Mouse (Mus musculus): ENCODE measurements around the gene Ap4b1. TPM values are rescaled to one million over a fixed set of nuclear protein-coding genes. Genes with fewer than 3 reads are reported as not detected.
A peak's percentile ranks its signal among the peaks of the same experiment; 100 is the strongest.
"Not testable (repeated sequence)": the region's sequence is repeated elsewhere in the genome, so short reads cannot be mapped to it uniquely, and the experiment has no call there.

Gene Ap4b1
- polyA plus RNA-seq, 1 experiment = 14.7 TPM

DNA sequence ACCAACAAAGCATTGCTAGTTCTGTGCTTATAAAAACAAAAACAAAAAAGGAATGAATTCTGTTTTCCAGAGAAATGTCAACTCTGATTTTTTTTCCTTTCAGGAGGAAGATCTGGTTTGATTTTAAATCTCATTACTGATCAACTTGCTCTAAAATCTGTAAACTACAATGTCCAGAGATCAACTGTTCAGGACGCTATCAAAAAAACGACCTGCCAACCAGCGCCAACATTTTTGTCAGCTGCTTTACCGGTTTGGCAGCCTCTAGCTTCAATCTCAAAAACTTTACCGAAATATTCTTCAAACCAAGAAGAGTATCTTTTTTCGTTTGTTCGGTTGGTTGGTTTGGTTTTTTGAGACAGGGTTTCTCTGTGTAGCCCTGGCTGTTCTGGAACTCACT is 20.2 kb upstream of the Ap4b1 start:
- Histone ChIP-seq H3K27ac (ENCODE audit: insufficient read depth, low read length) (peak overlapping the region; percentile 71), H3K4me1 (ENCODE audit: control insufficient read depth, insufficient read depth, insufficient read length) (peaks cover 28% of the 10 kb centered on the region), H3K36me3 (ENCODE audit: control insufficient read depth, insufficient read depth, low read length) (no peaks in the 10 kb centered on the region; the same call in 1 of the 2 replicates), H3K27me3 (ENCODE audit: control insufficient read depth, insufficient read depth, low read length) (no peaks in the 10 kb centered on the region), H3K4me3 (ENCODE audit: extremely low read depth, insufficient read depth, insufficient read length) (peak overlapping the region; percentile 31; the same call in 1 of the 2 replicates)
- WGBS = 54% methylated on average over 7 of the region's 7 CpGs
- DNase-seq (ENCODE audit: low read depth in 1 of 2, low spot score in 2 of 2) = no peak
- TF ChIP-seq POLR2A (IDR thresholded peaks at IDR 0.05; ENCODE audit: low read depth, low read length) = no peak

DNA sequence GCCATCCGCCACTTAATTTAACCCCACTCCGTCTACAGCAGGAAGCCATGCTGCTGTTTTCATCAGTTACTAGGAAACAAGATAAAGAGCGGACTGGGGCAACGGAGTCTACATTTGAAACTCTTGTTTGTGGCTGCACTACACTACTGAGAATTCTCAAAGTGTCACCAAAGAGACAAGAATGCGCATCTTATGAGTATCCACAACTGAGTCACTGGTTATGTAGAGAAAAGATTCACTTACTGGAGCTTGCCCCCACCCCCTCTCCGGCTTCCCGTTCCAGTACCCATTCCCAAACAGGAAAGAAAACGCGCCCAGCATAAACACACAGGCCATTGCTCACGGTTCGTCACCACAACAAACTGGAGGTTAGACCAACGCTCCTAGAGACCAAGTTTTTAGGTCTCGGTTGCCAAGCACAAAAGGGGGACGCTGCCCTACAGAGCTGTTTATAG is 19.4 kb upstream of the Ap4b1 start:
- 1% methylated on average over 14 of the region's 14 CpGs for WGBS
- Histone ChIP-seq H3K36me3 (ENCODE audit: control insufficient read depth, insufficient read depth, low read length) (no peaks in the 10 kb centered on the region; the same call in 1 of the 2 replicates), H3K4me1 (ENCODE audit: control insufficient read depth, insufficient read depth, insufficient read length) (peaks cover 24% of the 10 kb centered on the region), H3K27ac (ENCODE audit: insufficient read depth, low read length) (peak overlapping the region; percentile 97), H3K27me3 (ENCODE audit: control insufficient read depth, insufficient read depth, low read length) (no peaks in the 10 kb centered on the region), H3K4me3 (ENCODE audit: extremely low read depth, insufficient read depth, insufficient read length) (peak overlapping the region; percentile 98)
- TF ChIP-seq POLR2A (IDR thresholded peaks at IDR 0.05; ENCODE audit: low read depth, low read length) (no peak), CTCF (IDR thresholded peaks at IDR 0.05; ENCODE audit: extremely low read depth, insufficient read depth, insufficient read length, insufficient replicate concordance) (no peak)
- DNase-seq (ENCODE audit: low read depth in 1 of 2, low spot score in 2 of 2) = no peak

DNA sequence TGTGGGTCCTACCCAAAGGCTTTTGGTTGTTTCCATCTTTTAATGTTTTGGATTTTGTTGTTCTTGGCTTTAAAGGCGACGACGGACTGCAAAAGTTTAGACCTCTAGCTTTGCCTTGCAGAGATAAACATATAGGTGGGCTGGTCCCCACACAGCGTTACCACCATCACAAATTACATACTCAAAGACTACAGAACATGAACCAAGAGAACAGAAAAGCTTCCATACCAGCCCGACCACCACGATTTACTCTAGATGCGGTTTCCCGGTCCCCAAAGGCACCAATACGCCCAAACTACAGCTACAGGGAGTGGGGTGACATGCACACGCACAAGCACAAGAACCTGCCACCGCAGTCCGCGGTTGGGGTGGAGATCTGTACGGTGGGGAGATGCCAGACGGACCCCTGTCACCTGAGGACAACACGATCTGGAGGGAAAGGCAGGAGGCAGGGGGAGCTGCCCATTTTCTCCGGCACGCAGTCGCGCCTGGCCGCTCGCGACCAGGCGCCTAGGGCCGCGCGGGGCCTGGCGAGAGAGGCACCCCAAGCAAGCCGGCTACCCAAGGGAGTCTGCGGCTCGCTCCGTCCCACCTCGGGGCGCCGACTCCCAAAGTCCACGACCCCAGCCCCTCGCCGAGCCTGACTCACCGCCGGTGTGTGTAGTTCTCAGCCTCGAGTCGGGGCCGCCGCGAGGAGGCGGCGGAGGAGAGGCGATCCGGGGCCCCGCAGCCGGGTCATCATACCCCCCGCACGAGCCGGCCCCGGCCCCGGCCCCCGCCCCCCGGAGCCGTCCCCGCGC is 18.8 kb upstream of the Ap4b1 start:
- WGBS = 1% methylated on average over 59 of the region's 61 CpGs
- TF ChIP-seq CTCF (IDR thresholded peaks at IDR 0.05; ENCODE audit: extremely low read depth, insufficient read depth, insufficient read length, insufficient replicate concordance) (no peak), POLR2A (IDR thresholded peaks at IDR 0.05; ENCODE audit: low read depth, low read length) (no peak)
- H3K4me1 ChIP-seq (ENCODE audit: control insufficient read depth, insufficient read depth, insufficient read length) = peaks cover 20% of the 10 kb centered on the region
- peak in 1 of 2 experiments; percentile 37 for DNase-seq (ENCODE audit: low read depth in 1 of 2, low spot score in 2 of 2)
- H3K27me3 ChIP-seq (ENCODE audit: control insufficient read depth, insufficient read depth, low read length) = no peaks in the 10 kb centered on the region
- H3K27ac ChIP-seq (ENCODE audit: insufficient read depth, low read length) = peak overlapping the region; percentile 97
- peak overlapping the region; percentile 98 for H3K4me3 ChIP-seq (ENCODE audit: extremely low read depth, insufficient read depth, insufficient read length)
- H3K36me3 ChIP-seq (ENCODE audit: control insufficient read depth, insufficient read depth, low read length) = no peaks in the 10 kb centered on the region; the same call in 1 of the 2 replicates

DNA sequence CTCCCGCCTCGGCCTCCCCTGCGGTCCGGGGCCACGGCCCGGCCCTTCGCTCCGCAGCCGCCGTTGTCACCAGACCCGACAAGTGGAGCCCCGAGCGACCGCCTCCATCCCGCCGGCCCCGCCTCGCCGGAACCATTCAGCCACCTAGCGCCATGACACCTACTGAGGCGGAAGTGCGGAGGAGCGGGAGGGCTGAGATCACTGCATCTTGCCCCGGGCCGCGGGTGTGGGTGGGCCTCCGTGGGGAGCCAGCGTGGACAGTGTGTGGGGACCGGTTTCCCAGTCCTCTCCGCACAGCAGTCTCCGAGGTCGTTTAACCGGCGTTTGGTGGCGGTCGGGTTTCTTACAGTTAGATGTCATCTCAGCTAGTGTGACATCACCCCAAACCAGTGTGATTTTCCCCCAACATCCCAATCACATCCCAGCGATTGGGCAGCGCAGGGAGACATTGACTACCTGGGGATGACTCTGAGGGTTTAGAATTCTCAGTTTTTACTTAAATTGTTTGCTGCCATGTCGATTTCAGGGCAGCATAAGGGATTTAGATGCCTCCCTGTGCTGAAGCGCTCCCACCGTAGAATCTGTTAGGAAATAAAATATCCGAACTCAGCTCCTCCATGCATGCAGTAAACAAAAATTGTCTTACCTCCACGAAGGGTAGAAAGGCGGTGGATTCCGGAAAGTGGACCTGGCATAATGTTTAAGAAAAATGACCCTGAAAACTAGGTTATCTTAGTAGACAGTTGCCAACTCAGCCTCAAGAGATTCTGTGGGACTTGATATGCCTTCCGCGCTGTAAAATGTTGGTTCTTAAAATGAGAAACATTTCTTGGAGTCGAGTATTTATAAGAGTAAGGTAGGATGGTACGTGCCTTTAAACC is 17.9 kb upstream of the Ap4b1 start, which contains the start of gene Hipk1:
Hipk1 (minus strand) TSS at position 334 of the 881 bp plus-strand sequence.
- H3K4me1 ChIP-seq (ENCODE audit: control insufficient read depth, insufficient read depth, insufficient read length) = peaks cover 14% of the 10 kb centered on the region
- 15% methylated on average over 49 of the region's 49 CpGs for WGBS
- peak within 1 kb of the TSS; percentile 98 for H3K4me3 ChIP-seq (ENCODE audit: extremely low read depth, insufficient read depth, insufficient read length)
- peak; percentile 79 to 95 for DNase-seq (ENCODE audit: low read depth in 1 of 2, low spot score in 2 of 2)
- H3K27me3 ChIP-seq (ENCODE audit: control insufficient read depth, insufficient read depth, low read length) = no peaks in the 10 kb centered on the region
- H3K36me3 ChIP-seq (ENCODE audit: control insufficient read depth, insufficient read depth, low read length) = no peaks in the 10 kb centered on the region
- TF ChIP-seq POLR2A (IDR thresholded peaks at IDR 0.05; ENCODE audit: low read depth, low read length) = peak; percentile 88
- no peak for TF ChIP-seq CTCF (IDR thresholded peaks at IDR 0.05; ENCODE audit: extremely low read depth, insufficient read depth, insufficient read length, insufficient replicate concordance)
- peak within 1 kb of the TSS; percentile 97 for H3K27ac ChIP-seq (ENCODE audit: insufficient read depth, low read length)

DNA sequence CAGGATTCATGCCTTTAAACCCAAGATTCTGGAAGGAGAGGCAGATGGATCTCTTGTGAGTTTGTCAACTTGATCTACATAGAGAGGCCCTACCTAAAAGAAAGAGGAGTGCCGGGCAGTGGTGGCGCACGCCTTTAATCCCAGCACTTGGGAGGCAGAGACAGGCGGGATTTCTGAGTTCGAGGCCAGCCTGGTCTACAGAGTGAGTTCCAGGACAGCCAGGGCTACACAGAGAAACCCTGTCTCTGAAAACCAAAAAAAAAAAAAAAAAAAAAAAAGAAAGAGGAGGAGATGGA is 17.3 kb upstream of the Ap4b1 start:
- H3K4me3 ChIP-seq (ENCODE audit: extremely low read depth, insufficient read depth, insufficient read length); DNase-seq (ENCODE audit: low read depth in 1 of 2, low spot score in 2 of 2); H3K27ac ChIP-seq (ENCODE audit: insufficient read depth, low read length); H3K27me3 ChIP-seq (ENCODE audit: control insufficient read depth, insufficient read depth, low read length); H3K36me3 ChIP-seq (ENCODE audit: control insufficient read depth, insufficient read depth, low read length): not testable (repeated sequence)
- 84% methylated on average over 5 of the region's 5 CpGs for WGBS
- peaks cover 12% of the 10 kb centered on the region for H3K4me1 ChIP-seq (ENCODE audit: control insufficient read depth, insufficient read depth, insufficient read length)

DNA sequence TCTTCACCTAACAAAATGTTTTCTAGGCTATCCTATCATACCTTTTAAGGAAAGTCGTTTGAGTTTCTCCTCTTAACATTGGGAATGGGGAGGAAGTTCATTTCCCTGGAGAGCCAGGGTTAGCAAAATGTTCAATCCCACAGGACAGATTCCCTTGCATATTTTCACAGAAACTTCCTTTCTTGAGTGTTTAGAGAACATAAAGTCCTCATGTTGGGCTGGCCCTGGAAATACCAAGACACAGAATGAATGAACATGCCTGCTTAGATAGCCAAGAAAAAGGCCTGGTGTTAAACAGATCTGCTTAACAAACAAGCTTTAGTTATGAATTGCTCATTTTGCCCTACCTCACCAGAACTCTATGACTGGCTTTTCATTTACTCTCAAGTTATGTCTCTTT is 16.8 kb upstream of the Ap4b1 start:
- H3K36me3 ChIP-seq (ENCODE audit: control insufficient read depth, insufficient read depth, low read length) = no peaks in the 10 kb centered on the region
- TF ChIP-seq POLR2A (IDR thresholded peaks at IDR 0.05; ENCODE audit: low read depth, low read length) = no peak
- TF ChIP-seq CTCF (IDR thresholded peaks at IDR 0.05; ENCODE audit: extremely low read depth, insufficient read depth, insufficient read length, insufficient replicate concordance) = no peak
- H3K27ac ChIP-seq (ENCODE audit: insufficient read depth, low read length) = no peak overlapping the region
- H3K4me1 ChIP-seq (ENCODE audit: control insufficient read depth, insufficient read depth, insufficient read length) = peaks cover 9% of the 10 kb centered on the region
- H3K27me3 ChIP-seq (ENCODE audit: control insufficient read depth, insufficient read depth, low read length) = no peaks in the 10 kb centered on the region
- WGBS = 81% methylated on average over 1 of the region's 1 CpGs
- no peak for DNase-seq (ENCODE audit: low read depth in 1 of 2, low spot score in 2 of 2)
- H3K4me3 ChIP-seq (ENCODE audit: extremely low read depth, insufficient read depth, insufficient read length) = no peak overlapping the region

Data from spleen, adult 2 months (tissue).